Mouse (Mus musculus): ENCODE data around the gene Gna12.

The Gna12 gene

GRCm38 (mm10) chr5:140752639-140753038 lies 77.6 kb downstream of the Gna12 start:
- DNase-seq (ENCODE audit: low spot score), result no peak

GRCm38 (mm10) chr5:140752041-140752440 lies 78.2 kb downstream of the Gna12 start:
- DNase-seq (ENCODE audit: low spot score), result no peak

- no peak for DNase-seq (ENCODE audit: low spot score)
These were observed 79.3 kb downstream of the Gna12 start for GRCm38 (mm10) chr5:140750925-140751324.

GRCm38 (mm10) chr5:140749062-140749875 lies 81.0 kb downstream of the Gna12 start:
- peak; percentile 69 for DNase-seq (ENCODE audit: low spot score)

- DNase-seq (ENCODE audit: low spot score), result no peak
These were observed 81.8 kb downstream of the Gna12 start for GRCm38 (mm10) chr5:140748425-140748824.

GRCm38 (mm10) chr5:140743706-140744131 lies 86.5 kb downstream of the Gna12 start:
- DNase-seq (ENCODE audit: low spot score), result no peak

GRCm38 (mm10) chr5:140741877-140742276 lies 88.4 kb downstream of the Gna12 start:
- DNase-seq (ENCODE audit: low spot score), result peak; percentile 26

- DNase-seq (ENCODE audit: low spot score), result no peak
These were observed 89.2 kb downstream of the Gna12 start for GRCm38 (mm10) chr5:140741040-140741439.

GRCm38 (mm10) chr5:140739813-140740212 lies 90.4 kb downstream of the Gna12 start:
- DNase-seq (ENCODE audit: low spot score), result no peak

GRCm38 (mm10) chr5:140736166-140736565 lies 94.1 kb downstream of the Gna12 start:
- no peak for DNase-seq (ENCODE audit: low spot score)

GRCm38 (mm10) chr5:140735297-140735696 lies 94.9 kb downstream of the Gna12 start:
- DNase-seq (ENCODE audit: low spot score), result no peak

GRCm38 (mm10) chr5:140733336-140733735 lies 96.9 kb downstream of the Gna12 start:
- no peak for DNase-seq (ENCODE audit: low spot score)

GRCm38 (mm10) chr5:140732195-140732594 lies 98.0 kb downstream of the Gna12 start:
- DNase-seq (ENCODE audit: low spot score), result peak; percentile 37

GRCm38 (mm10) chr5:140731040-140731797 lies 99.0 kb downstream of the Gna12 start:
- no peak for DNase-seq (ENCODE audit: low spot score)

- no peak for DNase-seq (ENCODE audit: low spot score)
These were observed 103.1 kb downstream of the Gna12 start for GRCm38 (mm10) chr5:140726946-140727740.

GRCm38 (mm10) chr5:140726062-140726839 lies 104.0 kb downstream of the Gna12 start:
- no peak for DNase-seq (ENCODE audit: low spot score)

GRCm38 (mm10) chr5:140723822-140724221 lies 106.4 kb downstream of the Gna12 start, which contains the start of gene Amz1:
TSS of gene Amz1 (plus strand) at chr5:140724127.
- DNase-seq (ENCODE audit: low spot score), result no peak

GRCm38 (mm10) chr5:140722121-140722520 lies 108.1 kb downstream of the Gna12 start:
- DNase-seq (ENCODE audit: low spot score), result no peak

- no peak for DNase-seq (ENCODE audit: low spot score)
These were observed 109.5 kb downstream of the Gna12 start for GRCm38 (mm10) chr5:140720773-140721172.

- no peak for DNase-seq (ENCODE audit: low spot score)
These were observed 119.2 kb downstream of the Gna12 start for GRCm38 (mm10) chr5:140711040-140711439.

- no peak for DNase-seq (ENCODE audit: low spot score)
These were observed 119.9 kb downstream of the Gna12 start for GRCm38 (mm10) chr5:140710315-140710714.

All from c-Kit-positive CD71-positive TER-119-positive erythroid progenitor cells, embryonic 14.5 days (primary cell).